Mouse (Mus musculus): ENCODE results near the gene Ywhag.

The Ywhag gene

DNA sequence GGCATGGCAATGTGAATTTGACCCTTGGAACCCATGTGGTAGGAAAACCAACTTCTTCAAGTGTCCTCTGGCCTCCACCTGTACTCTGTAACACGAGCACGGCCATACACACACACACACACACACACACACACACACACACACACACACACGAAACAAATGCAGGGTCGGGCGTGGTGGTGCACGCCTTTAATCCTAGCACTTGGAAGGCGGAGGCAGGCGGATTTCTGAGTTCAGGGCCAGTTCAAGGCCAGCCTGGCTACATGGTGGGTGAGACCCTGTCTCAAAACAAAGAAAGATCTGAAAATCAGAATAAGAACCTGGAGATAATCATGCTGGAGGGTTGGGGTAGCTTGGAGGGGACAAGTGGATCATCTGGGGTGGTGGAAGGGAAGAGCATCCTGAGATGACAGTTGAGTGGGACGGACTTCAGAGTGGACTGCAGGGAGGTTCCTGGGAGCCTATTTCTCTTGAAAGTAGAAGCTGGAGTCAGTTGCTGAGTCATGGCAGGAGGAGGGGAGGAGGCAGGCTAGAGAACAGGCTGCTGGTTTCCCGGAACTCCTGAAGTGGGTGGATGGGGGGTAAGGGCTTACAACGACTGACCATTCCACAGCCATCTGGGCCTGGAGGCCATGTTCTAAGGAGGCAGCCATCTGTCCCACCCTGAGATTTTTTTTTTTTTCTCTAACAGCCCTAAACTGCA, 16.4 kb upstream of the Ywhag start:
- DNase-seq = no peak

DNA sequence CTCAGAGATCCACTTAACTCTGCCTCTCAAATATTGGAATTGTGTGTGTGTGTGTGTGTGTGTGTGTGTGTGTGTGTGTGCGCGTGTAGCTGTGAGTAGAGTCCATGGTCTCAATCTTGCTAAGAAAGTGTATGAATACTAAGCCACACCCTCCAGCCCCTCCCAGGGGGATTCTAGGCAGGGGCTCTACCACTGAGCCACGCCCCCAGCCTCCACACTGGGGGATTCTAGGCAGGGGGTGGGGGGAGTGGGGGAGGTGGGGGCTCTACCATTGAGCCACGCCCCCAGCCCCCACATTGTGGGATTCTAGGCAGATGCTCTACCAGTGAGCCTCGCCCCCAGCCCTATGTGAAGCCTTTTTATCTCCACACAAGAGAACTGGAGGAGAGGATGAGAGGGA, 12.2 kb upstream of the Ywhag start:
- no peak for DNase-seq

DNA sequence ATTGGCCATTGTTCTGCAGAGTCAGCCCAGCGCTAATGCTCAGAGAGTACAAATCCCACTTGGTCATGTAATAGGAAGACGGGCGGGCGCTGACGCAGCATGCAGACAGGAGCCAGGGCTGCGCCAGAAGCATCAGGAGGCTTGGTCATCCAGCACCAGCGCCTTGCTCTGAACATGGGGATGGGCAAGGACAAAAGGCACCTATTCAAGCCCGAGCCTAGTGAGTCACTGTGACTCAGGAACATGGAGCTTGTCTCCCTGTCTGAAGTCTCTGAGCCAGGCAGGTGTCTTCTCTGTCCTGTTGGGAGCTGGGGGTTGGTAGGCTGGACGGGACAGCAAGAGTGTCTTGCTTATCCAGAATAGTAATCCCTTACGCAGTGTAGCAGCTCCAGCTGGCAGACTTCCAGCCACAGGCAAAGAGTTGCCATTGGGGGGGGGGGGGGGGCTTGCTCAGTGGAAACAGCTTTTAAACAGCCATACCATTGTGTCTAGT, 11.5 kb upstream of the Ywhag start:
- DNase-seq = no peak

DNA sequence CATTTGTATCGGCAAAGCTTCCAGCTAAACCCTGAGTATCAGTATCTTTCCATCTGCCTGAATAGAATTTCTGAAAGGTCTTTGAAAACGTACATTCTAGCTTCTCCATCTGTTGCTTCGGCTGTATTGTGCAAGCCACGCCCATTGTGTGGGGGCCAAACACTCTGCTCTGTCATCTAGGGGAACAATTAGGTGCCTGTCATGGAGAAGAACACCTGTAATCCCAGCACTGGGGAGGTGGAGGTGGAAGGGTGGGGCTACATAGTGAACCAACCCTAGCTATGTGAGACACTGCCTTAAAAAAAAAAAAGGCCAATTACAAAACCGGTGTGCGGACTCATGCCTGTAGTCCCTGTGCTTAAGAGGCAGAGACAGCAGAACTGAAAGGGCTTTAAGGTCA, 8.3 kb upstream of the Ywhag start:
- DNase-seq = no peak

DNA sequence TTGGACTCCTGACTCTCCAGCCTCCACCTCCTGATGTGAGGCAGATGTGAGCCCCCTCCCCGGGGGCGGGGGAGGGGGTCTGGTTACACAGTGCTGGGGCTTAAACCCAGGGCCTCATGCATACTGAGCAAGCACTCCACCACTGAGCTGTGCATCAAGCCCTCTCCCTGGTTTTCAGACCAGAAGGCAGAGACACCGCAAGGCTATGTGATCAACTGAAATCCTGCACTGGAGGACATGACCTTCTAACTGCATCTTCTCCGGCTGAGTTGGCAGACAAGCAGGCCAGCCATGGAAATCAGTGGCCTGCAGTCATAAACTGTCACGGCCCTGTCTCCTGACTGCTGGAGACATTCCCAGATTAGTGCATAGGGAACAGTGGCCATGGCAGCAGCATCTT, 6.2 kb upstream of the Ywhag start:
- DNase-seq = no peak

DNA sequence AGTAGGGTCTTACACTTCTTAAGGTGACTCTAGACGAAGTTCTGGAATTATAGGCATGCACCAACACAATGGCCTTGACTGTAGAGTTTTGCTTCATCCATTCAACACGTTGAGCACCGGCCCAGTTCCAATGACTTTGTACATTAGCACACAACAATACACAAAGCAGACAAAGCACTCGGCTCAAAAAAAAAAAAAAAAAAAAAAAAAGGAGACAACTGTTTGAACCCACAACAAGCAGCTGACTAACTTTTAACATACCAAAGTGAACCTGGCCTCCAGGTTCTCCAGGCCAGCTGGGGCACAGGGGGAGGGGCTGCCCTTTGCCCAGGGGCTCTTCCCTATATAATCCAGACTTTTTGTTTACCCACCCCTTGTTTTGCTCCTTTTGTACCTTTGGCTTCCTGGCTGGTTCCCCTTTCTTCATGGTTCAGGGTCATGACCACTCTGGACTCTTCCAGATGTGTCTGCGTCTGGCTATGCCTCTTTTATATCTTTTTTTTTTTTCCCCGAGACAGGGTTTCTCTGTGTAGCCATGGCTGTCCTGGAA, 1.3 kb upstream of the Ywhag start:
- DNase-seq = no peak

DNA sequence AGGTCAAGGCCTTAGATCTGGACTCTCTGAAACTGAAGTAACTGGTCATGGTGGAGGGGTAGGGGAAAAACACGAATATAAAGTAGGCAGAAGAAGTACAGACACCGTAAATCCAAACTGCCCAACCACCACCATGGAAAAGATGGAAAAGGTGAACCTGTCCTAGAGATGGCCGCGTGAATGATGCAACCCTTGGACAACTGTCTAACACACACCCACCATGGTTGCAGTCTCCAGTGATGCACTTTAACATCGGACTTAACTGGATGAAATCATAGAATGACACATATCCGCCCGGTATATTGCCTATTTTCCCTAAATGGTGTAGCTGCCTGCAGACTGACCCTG, 734 bp upstream of the Ywhag start:
- no peak for DNase-seq

DNA sequence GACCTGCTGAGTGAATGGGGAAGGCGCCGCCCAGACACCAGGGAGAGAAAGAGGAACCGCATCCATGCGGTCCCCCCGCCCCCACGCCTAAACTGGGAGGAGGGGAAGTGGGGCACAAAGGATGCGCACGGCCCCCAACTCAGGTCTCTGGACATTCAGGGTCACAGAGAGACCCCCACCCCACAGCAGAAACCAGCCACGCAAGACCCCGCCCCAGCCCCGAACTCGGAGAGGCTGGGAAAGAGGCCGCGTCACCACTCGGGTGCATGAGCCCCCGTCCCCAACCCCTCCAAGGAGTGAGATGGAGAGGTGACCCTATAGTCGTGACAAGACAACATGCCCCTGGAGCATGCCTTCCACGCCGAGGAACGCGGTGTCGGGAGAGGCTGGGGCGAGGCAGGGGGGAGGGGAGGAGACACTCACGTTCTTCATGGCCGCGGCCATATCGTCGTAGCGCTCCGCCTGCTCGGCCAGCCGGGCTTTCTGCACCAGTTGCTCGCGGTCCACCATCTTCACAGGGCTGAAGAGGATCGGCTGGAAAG, 445 bp downstream of the Ywhag start:
- DNase-seq = no peak

DNA sequence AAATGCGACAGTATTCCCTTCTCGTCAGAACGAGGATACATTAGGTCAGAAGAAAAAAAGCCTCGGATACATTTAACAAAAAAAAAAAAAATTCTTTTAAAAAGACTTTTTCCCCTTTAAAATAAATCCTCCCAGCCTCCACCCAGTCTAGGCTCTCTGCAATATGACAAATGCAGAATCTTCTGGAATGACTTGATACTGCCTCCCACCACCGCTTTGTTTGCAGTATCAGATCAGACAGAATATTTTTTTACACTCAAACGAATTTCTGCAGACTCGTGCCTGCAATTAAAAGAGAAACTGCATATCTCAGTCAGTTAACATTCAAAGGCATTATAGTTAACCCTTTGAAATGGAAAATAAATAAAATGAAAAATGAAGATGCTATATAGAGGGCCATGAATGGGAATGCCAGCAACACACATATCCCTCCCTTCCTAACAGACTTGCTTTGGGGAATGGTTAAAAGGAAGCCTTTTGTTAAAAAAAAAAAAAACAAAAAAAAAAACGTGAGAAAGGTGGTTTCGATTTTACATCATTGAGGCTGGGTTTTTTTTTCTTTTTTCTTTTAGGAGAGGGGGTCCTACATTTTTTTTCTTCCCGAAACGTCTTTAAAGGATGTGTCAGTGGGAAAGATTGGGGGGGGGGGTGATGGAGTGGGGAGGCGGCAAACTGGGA, 1.1 kb downstream of the Ywhag start:
- DNase-seq = no peak

DNA sequence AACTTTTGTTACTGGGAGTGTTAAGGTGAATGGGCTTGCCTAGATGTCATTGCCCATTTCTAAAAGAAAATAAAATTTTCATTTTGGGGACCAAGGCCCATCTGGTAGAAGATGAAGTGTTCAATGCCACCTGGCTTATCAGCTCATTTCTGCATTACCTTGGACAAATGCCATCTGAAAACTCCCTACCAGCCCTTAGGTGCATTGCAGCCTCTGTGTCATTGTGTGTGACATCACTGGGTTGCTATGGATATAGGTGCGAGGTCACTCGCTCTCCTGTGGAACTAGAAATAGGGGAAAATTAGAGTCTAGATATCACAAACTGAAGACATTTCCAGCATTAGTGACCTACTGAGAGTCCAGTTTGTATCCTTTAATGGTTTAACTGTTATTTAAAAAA, 2.1 kb downstream of the Ywhag start:
- no peak for DNase-seq

DNA sequence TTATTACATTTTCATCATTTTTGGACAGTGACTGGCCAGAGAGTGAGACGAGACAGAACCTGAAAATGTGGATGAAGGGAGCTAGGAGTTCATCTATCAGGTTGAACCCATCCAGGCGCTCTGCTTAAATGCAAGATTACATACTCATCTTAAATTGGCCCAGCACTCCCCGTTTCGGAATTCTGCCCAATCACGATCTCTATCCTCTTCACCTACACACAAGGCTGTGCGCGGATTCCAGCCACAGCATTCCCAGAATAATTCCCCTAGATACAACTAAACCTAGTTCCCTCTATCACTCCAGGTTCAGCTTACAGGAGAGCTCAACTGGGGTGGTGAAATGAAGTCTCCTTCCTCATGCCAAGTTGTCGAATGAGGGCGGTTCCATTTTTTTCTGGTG, 2.9 kb downstream of the Ywhag start:
- DNase-seq = no peak

DNA sequence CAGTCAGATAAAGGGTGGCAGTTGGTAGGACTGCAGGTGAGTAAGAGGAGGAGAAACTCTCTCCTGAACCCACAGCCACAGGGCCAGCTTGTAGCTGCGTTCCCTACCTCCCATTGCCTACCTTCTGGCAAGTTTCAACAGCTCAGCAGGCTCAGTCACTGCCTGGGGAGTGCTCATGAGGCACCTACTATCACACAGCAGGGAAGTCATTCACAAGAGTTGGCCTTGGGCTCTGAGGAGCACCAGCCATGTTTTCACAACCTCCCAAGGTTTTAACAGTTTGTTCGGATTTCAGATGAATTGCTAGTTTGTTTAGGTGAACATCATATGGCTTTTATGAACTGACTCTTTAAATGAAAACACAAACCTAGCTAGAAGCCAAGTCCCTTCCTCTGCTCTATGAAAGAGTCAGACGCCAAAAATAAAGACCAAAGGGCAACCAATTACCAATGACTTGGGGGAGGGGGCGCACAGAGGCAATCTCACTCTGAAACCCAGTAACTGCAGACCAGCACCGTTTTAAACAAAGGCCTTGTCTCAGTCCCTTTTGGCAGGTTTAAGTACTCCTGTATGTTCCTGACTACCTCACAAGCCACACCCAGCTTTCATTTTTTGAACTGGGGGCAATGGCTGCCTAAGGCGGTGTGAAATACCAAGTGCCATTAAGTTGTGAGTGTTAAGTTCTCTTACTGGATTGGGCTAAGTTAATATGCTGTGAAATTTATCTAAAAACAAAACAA, 4.6 kb downstream of the Ywhag start:
- DNase-seq = no peak

DNA sequence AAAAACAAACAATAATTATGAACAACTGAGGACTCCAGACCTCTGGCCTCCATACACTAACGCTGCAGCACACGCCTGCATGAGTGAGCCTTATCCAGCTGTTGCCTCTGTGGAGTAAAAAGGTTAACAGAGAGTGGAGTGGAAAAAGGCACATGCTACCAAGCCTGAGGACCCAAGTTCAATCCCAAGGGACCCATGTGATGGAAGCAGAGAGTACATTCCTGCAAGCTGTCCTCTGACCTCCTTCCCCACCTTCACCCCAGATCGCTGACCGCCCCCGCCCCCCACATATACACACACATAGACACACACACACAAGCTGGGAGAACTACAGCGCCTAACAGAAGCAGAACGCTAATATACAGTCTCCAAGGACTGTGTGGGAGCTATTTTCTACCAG, 10.5 kb downstream of the Ywhag start:
- no peak for DNase-seq

DNA sequence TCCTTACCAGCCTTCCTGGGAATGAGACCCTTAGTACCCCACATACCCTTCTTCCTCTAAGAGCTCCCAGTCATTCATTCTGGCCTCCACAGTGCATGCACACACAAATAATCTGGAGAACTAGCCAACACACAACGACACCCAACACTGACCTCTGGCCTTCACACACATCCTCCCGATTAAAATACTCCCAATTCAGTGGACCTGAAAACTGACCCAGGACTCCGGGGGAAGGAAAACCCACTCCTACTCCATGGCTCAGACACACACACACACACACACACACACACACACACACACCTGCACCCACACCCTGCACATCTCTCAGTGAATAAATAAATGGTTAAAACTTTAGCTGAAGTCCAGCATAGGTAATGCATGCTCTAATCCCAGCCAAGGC, 14.5 kb downstream of the Ywhag start:
- peak; percentile 49 for DNase-seq

DNA sequence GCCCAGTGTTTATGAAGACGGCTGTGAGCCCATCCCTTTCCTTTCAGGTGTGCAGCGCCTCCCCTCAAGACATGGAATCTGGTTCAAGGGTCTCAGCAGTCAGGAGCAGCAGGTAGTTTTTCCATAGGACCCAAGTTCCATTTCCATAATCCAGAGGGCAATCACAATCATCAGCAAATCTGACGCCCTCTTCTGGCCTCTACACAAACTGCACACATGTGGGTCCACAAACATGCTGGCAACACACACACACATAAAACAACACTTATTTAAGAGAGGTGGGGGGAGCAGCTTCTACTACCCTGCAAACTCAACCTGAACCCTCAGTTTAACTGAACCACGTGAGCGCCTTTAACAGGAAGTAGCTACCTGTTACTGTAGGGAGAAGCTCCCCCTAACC, 15.8 kb downstream of the Ywhag start:
- DNase-seq = no peak

DNA sequence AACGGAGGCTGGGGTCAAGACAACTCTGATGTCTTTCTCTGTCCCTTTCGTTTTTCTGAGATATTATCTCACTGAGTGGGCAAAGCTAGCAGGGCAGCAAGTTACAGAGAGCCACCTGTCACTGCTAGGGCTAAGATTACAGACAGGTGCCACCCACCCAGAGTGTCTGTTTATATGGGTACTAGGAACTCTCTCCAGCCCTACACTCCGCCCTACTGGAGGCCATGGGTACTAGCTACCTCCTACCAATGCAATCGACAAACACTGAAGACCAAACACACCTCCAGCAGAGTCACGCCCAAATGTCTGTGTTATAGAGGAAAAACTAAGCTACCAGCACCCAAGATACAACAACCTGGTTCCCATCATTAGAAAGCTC, 16.4 kb downstream of the Ywhag start:
- no peak for DNase-seq

DNA sequence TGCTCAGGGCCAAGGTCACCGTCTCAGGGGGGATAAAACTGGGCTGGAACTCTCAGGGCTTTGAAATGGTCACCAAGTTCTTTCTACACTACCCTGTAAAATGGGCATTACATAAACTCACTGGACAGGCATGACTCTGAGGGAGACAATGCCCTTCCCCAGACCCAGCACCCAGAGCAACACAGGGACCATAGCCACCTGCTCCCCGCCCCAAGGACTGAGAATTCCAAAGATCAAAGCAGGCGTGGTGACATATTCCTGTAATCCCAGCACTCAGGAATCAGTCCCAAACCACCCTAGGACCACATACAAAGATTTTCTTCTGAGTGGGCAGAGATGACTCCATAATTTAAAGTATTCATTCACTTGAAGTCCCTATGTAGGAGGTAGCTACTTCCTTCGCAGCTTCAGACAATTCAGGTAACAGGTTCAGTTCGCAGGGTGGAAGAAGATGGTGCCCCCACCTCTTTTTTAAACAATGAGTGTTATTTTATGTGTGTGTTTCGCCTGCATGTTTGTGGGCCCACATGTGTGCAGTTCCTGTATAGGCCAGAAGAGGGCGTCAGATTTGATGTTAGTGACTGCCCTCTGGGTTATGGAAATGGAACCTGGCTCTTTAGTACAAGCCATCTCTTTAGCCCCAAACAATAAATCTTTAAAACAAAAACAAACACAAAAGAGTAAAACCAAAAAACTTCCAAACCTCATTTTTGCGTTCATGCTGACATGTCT, 16.9 kb downstream of the Ywhag start:
- no peak for DNase-seq

DNA sequence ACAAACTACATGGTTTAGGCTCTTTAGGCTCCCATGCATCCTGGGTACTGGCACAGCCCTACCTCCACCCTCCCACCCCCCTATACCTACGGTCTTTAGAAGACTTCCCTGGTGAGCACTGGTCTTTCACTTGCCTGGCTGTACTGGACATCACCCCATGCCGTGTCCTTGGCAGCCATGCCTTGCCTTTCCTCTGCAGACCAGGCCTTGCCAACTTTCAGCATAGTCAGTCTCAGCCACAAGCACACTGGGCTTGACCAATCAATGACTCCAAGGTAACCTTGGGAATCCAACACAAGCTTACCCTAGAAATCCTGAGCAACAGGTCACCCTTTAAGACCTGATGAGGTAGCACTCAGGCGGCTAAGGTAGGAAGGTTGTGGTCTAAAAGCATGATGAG, 17.8 kb downstream of the Ywhag start:
- DNase-seq = no peak

DNA sequence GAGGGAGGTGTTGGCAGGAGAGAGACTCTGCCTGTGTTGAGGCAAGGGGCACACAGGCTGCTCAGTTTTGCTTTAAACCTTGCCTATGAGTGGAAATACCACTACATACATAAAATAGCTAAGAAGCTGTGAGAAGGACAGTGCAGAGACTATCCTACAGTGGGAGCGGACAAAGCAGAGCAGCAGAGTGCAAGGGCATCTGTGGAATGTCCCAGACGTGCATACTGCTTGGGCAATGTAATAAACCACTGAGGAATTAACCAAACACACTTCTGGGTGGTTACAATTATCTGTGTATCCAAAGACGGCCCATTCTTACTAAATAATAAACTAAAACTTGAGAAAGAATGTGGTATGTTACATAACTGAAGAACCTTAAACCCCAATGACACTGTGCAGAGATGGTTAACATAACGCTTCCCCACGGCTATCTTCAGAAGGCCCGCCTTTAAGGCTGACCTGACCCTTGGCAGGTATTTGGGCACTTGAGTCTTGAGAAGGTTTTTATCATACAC, 18.3 kb downstream of the Ywhag start:
- no peak for DNase-seq

DNA sequence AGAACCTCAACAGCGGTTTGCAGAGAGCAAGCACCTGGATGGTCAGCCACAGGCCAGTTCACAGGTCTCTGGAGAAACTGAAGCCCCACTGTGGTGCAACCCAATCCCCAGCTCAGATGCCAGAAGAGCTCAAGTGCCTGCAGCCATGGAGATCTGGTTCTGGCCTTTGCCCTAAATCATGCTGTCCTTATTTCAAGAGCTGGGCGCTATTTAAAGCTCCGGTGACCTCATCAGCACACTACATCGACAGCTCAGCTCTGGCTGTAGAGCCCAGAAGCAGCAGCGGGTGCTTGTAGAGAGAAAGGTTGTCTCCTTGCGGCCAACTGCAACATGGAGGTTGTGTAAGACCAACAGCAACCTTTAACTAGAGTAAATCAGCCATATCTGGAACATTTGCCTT, 20.3 kb downstream of the Ywhag start:
- DNase-seq = peak; percentile 35

DNA sequence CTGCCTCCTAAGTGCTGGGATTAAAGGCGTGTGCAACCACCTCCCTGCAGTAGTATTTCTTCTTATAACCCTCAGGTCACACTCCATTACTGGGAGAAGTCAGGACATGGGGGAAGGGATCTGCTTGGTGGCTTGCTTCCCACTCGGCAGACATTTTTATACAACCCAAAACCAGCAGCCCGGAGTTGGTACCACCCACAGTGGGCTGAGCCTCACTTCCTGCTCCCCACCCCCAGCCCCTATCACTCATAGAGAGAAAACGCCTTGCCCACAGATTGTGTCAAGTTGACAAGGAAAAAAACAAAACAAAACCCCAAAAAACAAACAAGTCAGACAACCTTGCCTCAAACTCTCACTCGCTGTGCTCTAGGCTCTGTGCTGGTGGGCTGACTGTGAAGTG, 21.2 kb downstream of the Ywhag start:
- DNase-seq = no peak

DNA sequence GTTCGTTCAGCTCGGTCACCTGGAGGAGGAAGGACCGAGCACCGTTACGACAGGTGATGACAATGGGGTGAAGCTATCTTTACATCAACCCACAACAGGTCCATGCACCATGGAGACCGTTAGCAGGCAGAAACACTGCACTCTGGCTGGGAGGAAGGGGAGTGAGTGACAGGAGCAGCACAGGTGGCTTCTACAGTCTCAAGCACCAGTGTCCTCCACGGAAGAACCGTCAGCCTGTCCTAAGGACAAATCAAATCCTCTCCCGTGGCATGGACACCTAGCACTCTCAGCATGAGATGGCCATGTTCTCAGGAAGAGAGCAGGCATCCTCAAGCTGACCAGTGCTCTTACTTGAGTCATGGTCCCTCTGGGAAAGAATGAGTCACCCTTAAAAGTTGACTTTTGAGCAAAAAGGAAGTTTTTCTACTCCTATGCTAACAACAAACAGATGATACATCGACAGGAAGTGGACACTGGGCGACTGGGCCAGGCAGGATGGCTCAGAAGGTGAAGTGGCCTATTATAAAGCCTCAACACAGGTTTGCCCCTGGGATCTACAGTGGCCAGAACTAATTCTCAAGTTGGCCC, 22.7 kb downstream of the Ywhag start:
- no peak for DNase-seq
